Mouse (Mus musculus): ENCODE results near the gene Dusp13. TPM values are rescaled to one million over a fixed set of nuclear protein-coding genes. Genes with fewer than 3 reads are reported as not detected.

Gene Dusp13
- total RNA-seq, 2 experiments from 2014 or later = 0.35 TPM; not detected in 1

GRCm38 (mm10) chr14:21709545-21709944 is 41.4 kb downstream of the Dusp13 start:
- intact Hi-C loops (cut with DNase I) = no loop called here
- no peak for DNase-seq

GRCm38 (mm10) chr14:21706759-21707571 is 44.0 kb downstream of the Dusp13 start:
- DNase-seq = peak; percentile 34 to 47
- intact Hi-C loops (cut with DNase I) = no loop called here

GRCm38 (mm10) chr14:21705462-21705861 is 45.5 kb downstream of the Dusp13 start:
- DNase-seq = no peak
- intact Hi-C loops (cut with DNase I) = no loop called here

GRCm38 (mm10) chr14:21703255-21703654 is 47.7 kb downstream of the Dusp13 start:
- intact Hi-C loops (cut with DNase I) = no loop called here
- no peak for DNase-seq

GRCm38 (mm10) chr14:21702691-21703090 is 48.3 kb downstream of the Dusp13 start:
- no peak for DNase-seq
- intact Hi-C loops (cut with DNase I) = no loop called here

GRCm38 (mm10) chr14:21696186-21696830 is 54.7 kb downstream of the Dusp13 start:
- intact Hi-C loops (cut with DNase I) = no loop called here
- DNase-seq = no peak

- intact Hi-C loops (cut with DNase I) = no loop called here
- no peak for DNase-seq
Observed at GRCm38 (mm10) chr14:21695020-21695419, 56.0 kb downstream of the Dusp13 start.

- no peak for DNase-seq
- intact Hi-C loops (cut with DNase I) = no loop called here
Observed at GRCm38 (mm10) chr14:21691070-21691469, 59.9 kb downstream of the Dusp13 start.

- no peak for DNase-seq
- intact Hi-C loops (cut with DNase I) = no loop called here
Observed at GRCm38 (mm10) chr14:21686376-21687279, 64.4 kb downstream of the Dusp13 start.

GRCm38 (mm10) chr14:21685411-21686146 is 65.4 kb downstream of the Dusp13 start:
- DNase-seq = no peak
- intact Hi-C loops (cut with DNase I) = no loop called here

GRCm38 (mm10) chr14:21683834-21684233 is 67.1 kb downstream of the Dusp13 start:
- no peak for DNase-seq
- intact Hi-C loops (cut with DNase I) = no loop called here

Other genes with a start within 250 kb of the Dusp13 start
- not detected for gene Dupd1, start 36.6 kb downstream of the Dusp13 start, total RNA-seq (2021)
- 10 to 100 TPM; 28.4 to 28.9 TPM for gene Samd8, start 650 bp downstream of the Dusp13 start, total RNA-seq (2021)
- 100 to 1,000 TPM; 491 to 519 TPM for gene Vdac2, start 74.1 kb upstream of the Dusp13 start, total RNA-seq (2021)
- 1 to 10 TPM; 8.5 to 8.8 TPM for gene Comtd1, start 97.8 kb upstream of the Dusp13 start, total RNA-seq (2021)
- 1 to 10 TPM; 1.8 to 2.2 TPM for gene Zfp503, start 238.4 kb upstream of the Dusp13 start, total RNA-seq (2021)